Comparison of ENCODE assay signal across 16 mouse cellular contexts in genomic region chr12:71244766-71245390, GRCm38 (mm10).
A peak's percentile ranks its signal among the peaks of the same experiment; 100 is the strongest.
DNase-seq lines count a peak whose midpoint lies in the region; ATAC-seq and TF ChIP-seq lines count a peak whose summit lies in the region.
"Had no signal": no experiment of that assay in that cellular context is flagged by ENCODE, and none has a peak within 500 bp of the region (broad histone marks: within the 10 kb centered on the region; RNA-seq: fewer than 3 reads in every experiment).

No protein-coding gene starts in this region.

- H3K4me1 ChIP-seq in hindbrain, embryonic 12.5 days = no peaks in the 10 kb centered on the region
- no peaks in the 10 kb centered on the region for H3K4me1 ChIP-seq in hindbrain, embryonic 11.5 days (replicated peaks; ENCODE audit: control insufficient read depth, insufficient read depth, low read length)
- H3K4me1 ChIP-seq in lung, embryonic 14.5 days (ENCODE audit: insufficient read depth) = 0 out of 2 replicates have a peak, but pooled peaks cover 4% of the 10 kb centered on the region
- no peaks in the 10 kb centered on the region for H3K4me1 ChIP-seq in lung, adult 2 months (ENCODE audit: control insufficient read depth, insufficient read depth, low read length)
- peaks cover 18% of the 10 kb centered on the region for H3K4me1 ChIP-seq in embryonic facial prominence, embryonic 10.5 days
- H3K4me1 ChIP-seq in limb, embryonic 12.5 days (replicated peaks) = peaks cover 32% of the 10 kb centered on the region
- H3K4me1 ChIP-seq: liver, embryonic 12.5 days had no signal

- H3K4me3 ChIP-seq in hindbrain, embryonic 12.5 days = no peak overlapping the region
- no peak overlapping the region for H3K4me3 ChIP-seq in hindbrain, embryonic 11.5 days (ENCODE audit: low read depth, low read length)
- no peak overlapping the region for H3K4me3 ChIP-seq in lung, embryonic 14.5 days (ENCODE audit: low read depth, low read length)
- H3K4me3 ChIP-seq in lung, adult 2 months (replicated peaks; ENCODE audit: extremely low read depth, low read depth, low read length) = no peak overlapping the region
- H3K4me3 ChIP-seq in embryonic facial prominence, embryonic 10.5 days = no peak overlapping the region
- H3K4me3 ChIP-seq in limb, embryonic 12.5 days (replicated peaks) = no peak overlapping the region
- H3K4me3 ChIP-seq: liver, embryonic 12.5 days had no signal

- H3K27me3 ChIP-seq in hindbrain, embryonic 12.5 days = no peaks in the 10 kb centered on the region
- no peaks in the 10 kb centered on the region for H3K27me3 ChIP-seq in hindbrain, embryonic 11.5 days (ENCODE audit: control insufficient read depth, insufficient read depth, low read length)
- no peaks in the 10 kb centered on the region for H3K27me3 ChIP-seq in lung, embryonic 14.5 days (ENCODE audit: insufficient read depth, low read length)
- no peaks in the 10 kb centered on the region for H3K27me3 ChIP-seq in embryonic facial prominence, embryonic 10.5 days (replicated peaks; ENCODE audit: low read depth, poor library complexity, severe bottlenecking)
- H3K27me3 ChIP-seq in limb, embryonic 12.5 days = no peaks in the 10 kb centered on the region
- H3K27me3 ChIP-seq: liver, embryonic 12.5 days had no signal

- DNase-seq in hindbrain, embryonic 11.5 days (ENCODE audit: low spot score) = no peak
- no peak for DNase-seq in lung, embryonic 14.5 days
- no peak for DNase-seq in lung, adult 2 months
- DNase-seq in embryonic facial prominence, embryonic 10.5 days (ENCODE audit: low spot score) = peak; percentile 25
- no peak for DNase-seq in right cerebral cortex, postnatal 25 days
- DNase-seq in cerebellum, postnatal 4 days (ENCODE audit: low spot score in 2 of 2) = no peak
- DNase-seq: cerebellum, postnatal 10 days; gastrocnemius, postnatal 14 days; layer of hippocampus, adult 9-11 months; lung, postnatal 14 days; thymus, postnatal 14 days had no signal

- no peak overlapping the region for H3K9ac ChIP-seq in hindbrain, embryonic 12.5 days
- no peak overlapping the region for H3K9ac ChIP-seq in hindbrain, embryonic 11.5 days (ENCODE audit: low read depth, low read length)
- no peak overlapping the region for H3K9ac ChIP-seq in lung, embryonic 14.5 days
- H3K9ac ChIP-seq in limb, embryonic 12.5 days (replicated peaks) = no peak overlapping the region
- H3K9ac ChIP-seq: liver, embryonic 12.5 days had no signal

- TF ChIP-seq CTCF in lung, embryonic 14.5 days (IDR thresholded peaks at IDR 0.05; ENCODE audit: low read depth) = no peak
- no peak for TF ChIP-seq CTCF in lung, adult 2 months (IDR thresholded peaks at IDR 0.05; ENCODE audit: insufficient read depth, low read length)

- peaks cover 39% of the 10 kb centered on the region for H3K36me3 ChIP-seq in hindbrain, embryonic 12.5 days
- H3K36me3 ChIP-seq in hindbrain, embryonic 11.5 days (ENCODE audit: control insufficient read depth, insufficient read depth, low read length) = peaks cover 9% of the 10 kb centered on the region; the same call in 1 of the 2 replicates
- peaks cover 24% of the 10 kb centered on the region for H3K36me3 ChIP-seq in lung, embryonic 14.5 days (ENCODE audit: insufficient read depth)
- H3K36me3 ChIP-seq in embryonic facial prominence, embryonic 10.5 days (replicated peaks) = peaks cover 47% of the 10 kb centered on the region
- H3K36me3 ChIP-seq in limb, embryonic 12.5 days = peaks cover 44% of the 10 kb centered on the region

- no peak for TF ChIP-seq POLR2A in lung, adult 2 months (IDR thresholded peaks at IDR 0.05; ENCODE audit: borderline replicate concordance, extremely low read depth, low read depth, low read length)

- peaks cover 21% of the 10 kb centered on the region for H3K9me3 ChIP-seq in hindbrain, embryonic 12.5 days (replicated peaks)
- peaks cover 2% of the 10 kb centered on the region; the same call in 1 of the 2 replicates for H3K9me3 ChIP-seq in hindbrain, embryonic 11.5 days (ENCODE audit: control insufficient read depth, low read length)
- H3K9me3 ChIP-seq in lung, embryonic 14.5 days (ENCODE audit: low read depth, low read length) = peaks cover 21% of the 10 kb centered on the region
- H3K9me3 ChIP-seq in embryonic facial prominence, embryonic 10.5 days = peaks cover 36% of the 10 kb centered on the region
- H3K9me3 ChIP-seq in limb, embryonic 12.5 days = peaks cover 32% of the 10 kb centered on the region
- H3K9me3 ChIP-seq: liver, embryonic 12.5 days had no signal

- 73% methylated on average over 11 of the region's 11 CpGs for WGBS in hindbrain, embryonic 12.5 days
- 73% methylated on average over 11 of the region's 11 CpGs for WGBS in hindbrain, embryonic 11.5 days
- 77% methylated on average over 11 of the region's 11 CpGs for WGBS in lung, embryonic 14.5 days
- 73% methylated on average over 11 of the region's 11 CpGs for WGBS in lung, adult 2 months
- 53% methylated on average over 11 of the region's 11 CpGs for WGBS in embryonic facial prominence, embryonic 10.5 days
- WGBS in limb, embryonic 12.5 days = 50% methylated on average over 11 of the region's 11 CpGs

- ATAC-seq in hindbrain, embryonic 12.5 days (ENCODE audit: low FRiP score) = no peak
- no peak for ATAC-seq in hindbrain, embryonic 11.5 days (ENCODE audit: low FRiP score)
- ATAC-seq in lung, embryonic 14.5 days (ENCODE audit: insufficient read depth) = no peak
- no peak; the same call in 1 of the 2 replicates for ATAC-seq in limb, embryonic 12.5 days (ENCODE audit: insufficient number of reproducible peaks, insufficient read depth, low FRiP score, low TSS enrichment, low read depth)
- ATAC-seq: hindbrain, embryonic 16.5 days; intestine, postnatal 0 days; liver, embryonic 12.5 days had no signal

- H3K27ac ChIP-seq in hindbrain, embryonic 12.5 days = 0 out of 2 replicates have a peak overlapping the region, but pooled peaks have one; percentile 23
- no peak overlapping the region for H3K27ac ChIP-seq in hindbrain, embryonic 11.5 days (ENCODE audit: low read depth, low read length)
- peak overlapping the region; percentile 25; the same call in 1 of the 2 replicates for H3K27ac ChIP-seq in lung, embryonic 14.5 days (ENCODE audit: low read depth)
- peak overlapping the region; percentile 66 for H3K27ac ChIP-seq in embryonic facial prominence, embryonic 10.5 days (replicated peaks)
- peak overlapping the region; percentile 79 for H3K27ac ChIP-seq in limb, embryonic 12.5 days
- H3K27ac ChIP-seq: liver, embryonic 12.5 days had no signal

- H3K4me2 ChIP-seq in hindbrain, embryonic 12.5 days (replicated peaks) = no peak overlapping the region
- no peak overlapping the region for H3K4me2 ChIP-seq in hindbrain, embryonic 11.5 days (replicated peaks; ENCODE audit: low read depth, low read length)
- no peak overlapping the region for H3K4me2 ChIP-seq in lung, embryonic 14.5 days
- H3K4me2 ChIP-seq in limb, embryonic 12.5 days = no peak overlapping the region
- H3K4me2 ChIP-seq: liver, embryonic 12.5 days had no signal
